Mouse (Mus musculus): ENCODE results near the gene Jak1. TPM values are rescaled to one million over a fixed set of nuclear protein-coding genes. Genes with fewer than 3 reads are reported as not detected.

The Jak1 gene
- total RNA-seq (2012; rRNA removed) (35.0 and 37.3 TPM in 2 replicates), polyA plus RNA-seq (2012; ENCODE audit: insufficient read depth in 1 of 2, insufficient read length in 2 of 2, low read depth in 1 of 2, low replicate concordance in 2 of 2, missing spikeins in 1 of 2) (10 to 100 TPM in 1 of 2 experiments, not detected in 1; 41.9 TPM)

- peaks cover 17 to 19% of the 10 kb centered on the region in 2 experiments for H3K4me1 ChIP-seq (ENCODE audit: control insufficient read depth in 1 of 2, insufficient read depth in 2 of 2, low read length in 2 of 2)
- peak; percentile 98 for DNase-seq (ENCODE audit: low read depth, low spot score)
- peaks cover 40% of the 10 kb centered on the region for H3K79me2 ChIP-seq (ENCODE audit: control insufficient read depth, insufficient read depth, low read length, poor library complexity)
- H3K27me3 ChIP-seq (ENCODE audit: control insufficient read depth in 1 of 2, insufficient read depth in 2 of 2, low read length in 2 of 2): no peaks in the 10 kb centered on the region
- H3K9ac ChIP-seq (ENCODE audit: control insufficient read depth, low read depth, low read length, poor library complexity, severe bottlenecking): peak within 1 kb of the TSS; percentile 93
- no peak for TF ChIP-seq ZNF384 (IDR thresholded peaks at IDR 0.05; ENCODE audit: low read depth, low read length)
- peak; percentile 34; the same call in 1 of the 2 replicates for TF ChIP-seq MAX (IDR thresholded peaks at IDR 0.05; ENCODE audit: low read length)
- TF ChIP-seq MAZ (IDR thresholded peaks at IDR 0.05; ENCODE audit: low read depth, low read length): peak; percentile 56; the same call in 1 of the 2 replicates
- TF ChIP-seq ZMIZ1 (IDR thresholded peaks at IDR 0.05; ENCODE audit: low read depth, low read length): peak; percentile 89
- TF ChIP-seq NRF1 (IDR thresholded peaks at IDR 0.05; ENCODE audit: insufficient read depth, low read depth, low read length, poor library complexity, severe bottlenecking): 0 out of 2 replicates have a peak, but pooled peaks have one; percentile 37
- TF ChIP-seq MAFK (IDR thresholded peaks at IDR 0.05; ENCODE audit: borderline replicate concordance, low read depth, low read length): no peak
- peak; percentile 43; the same call in 1 of the 2 replicates for TF ChIP-seq TCF12 (IDR thresholded peaks at IDR 0.05; ENCODE audit: low read depth, low read length)
- TF ChIP-seq ELF1 (IDR thresholded peaks at IDR 0.05; ENCODE audit: low read depth, low read length): peak; percentile 32
- no peak for TF ChIP-seq TAL1 (IDR thresholded peaks at IDR 0.05; ENCODE audit: low read length)
- no peak for TF ChIP-seq MYC (IDR thresholded peaks at IDR 0.05; ENCODE audit: low read depth, low read length)
- TF ChIP-seq EP300 (IDR thresholded peaks at IDR 0.05; ENCODE audit: low read depth in 1 of 2, low read length in 2 of 2): no peak
- no peak for TF ChIP-seq SMC3 (IDR thresholded peaks at IDR 0.05; ENCODE audit: low read depth, low read length)
- no peak for TF ChIP-seq USF2 (IDR thresholded peaks at IDR 0.05; ENCODE audit: borderline replicate concordance in 1 of 2, insufficient read depth in 1 of 2, low read depth in 1 of 2, low read length in 2 of 2)
- TF ChIP-seq CHD1 (IDR thresholded peaks at IDR 0.05; ENCODE audit: low read depth, low read length): no peak
- TF ChIP-seq HCFC1 (IDR thresholded peaks at IDR 0.05; ENCODE audit: low read depth, low read length): peak; percentile 62; the same call in 1 of the 2 replicates
- peak; percentile 88 to 94 for TF ChIP-seq POLR2A (IDR thresholded peaks at IDR 0.05; ENCODE audit: control insufficient read depth in 1 of 2, insufficient read depth in 1 of 2, low read depth in 1 of 2, low read length in 2 of 2, poor library complexity in 1 of 2)
- TF ChIP-seq TBP (IDR thresholded peaks at IDR 0.05; ENCODE audit: low read depth, low read length): peak; percentile 75
- TF ChIP-seq MEF2A (IDR thresholded peaks at IDR 0.05; ENCODE audit: extremely low read depth, insufficient replicate concordance, low read depth, low read length, poor library complexity, severe bottlenecking): no peak
- peak; percentile 88 for TF ChIP-seq NELFE (IDR thresholded peaks at IDR 0.05; ENCODE audit: low read depth, low read length)
- peak; percentile 62; the same call in 1 of the 2 replicates for TF ChIP-seq MXI1 (IDR thresholded peaks at IDR 0.05; ENCODE audit: low read depth, low read length)
- TF ChIP-seq ETS1 (IDR thresholded peaks at IDR 0.05; ENCODE audit: low read depth, low read length): peak; percentile 50
- no peak for TF ChIP-seq GATA1 (IDR thresholded peaks at IDR 0.05; ENCODE audit: low read depth, low read length)
- peak; percentile 60; the same call in 1 of the 2 replicates for TF ChIP-seq POLR2AphosphoS2 (IDR thresholded peaks at IDR 0.05; ENCODE audit: low read length)
- TF ChIP-seq ZKSCAN1 (IDR thresholded peaks at IDR 0.05; ENCODE audit: low read depth, low read length): no peak
- TF ChIP-seq SIN3A (IDR thresholded peaks at IDR 0.05; ENCODE audit: low read length): peak; percentile 54; the same call in 1 of the 2 replicates
- no peak for TF ChIP-seq RAD21 (IDR thresholded peaks at IDR 0.05; ENCODE audit: low read depth, low read length)
- peaks cover 0 to 22% of the 10 kb centered on the region in 2 experiments; a peak in 2 of 4 replicates for H3K36me3 ChIP-seq (ENCODE audit: control insufficient read depth in 1 of 2, insufficient read depth in 2 of 2, low read length in 2 of 2)
- H3K27ac ChIP-seq (ENCODE audit: control insufficient read depth, low read depth, low read length): peak within 1 kb of the TSS; percentile 61
- H3K4me3 ChIP-seq (ENCODE audit: control insufficient read depth in 1 of 2, insufficient read depth in 1 of 2, low read depth in 2 of 2, low read length in 2 of 2): peak within 1 kb of the TSS; percentile 96
- no peaks in the 10 kb centered on the region for H3K9me3 ChIP-seq (replicated peaks; ENCODE audit: insufficient read depth, low read length)
Observed at GRCm38 (mm10) chr4:101264741-101265513, at the start of gene Jak1. Gene Jak1 (minus strand): TSS chr4:101265282.
